In the genomic region with DNA sequence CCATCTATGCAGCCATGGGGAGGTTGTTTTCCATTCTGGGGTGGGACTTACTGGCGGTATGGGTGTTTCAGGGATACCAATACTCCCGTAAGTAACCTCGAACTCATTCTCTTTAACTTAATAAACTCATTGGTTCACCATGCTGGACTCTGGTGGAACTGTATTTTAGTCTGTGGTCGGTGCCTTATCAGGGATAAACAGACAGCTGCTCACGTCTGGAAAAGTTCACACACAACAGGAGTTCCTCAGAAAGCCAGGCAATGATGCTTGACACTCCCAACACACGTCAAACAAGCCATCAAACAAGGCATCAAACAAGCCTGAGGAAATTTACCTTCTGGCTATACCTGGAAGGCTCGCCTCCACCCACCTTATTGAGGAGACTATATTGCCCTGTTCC, we compare ENCODE assay signal across 22 mouse cellular contexts. TPM values are rescaled to one million over a fixed set of nuclear protein-coding genes. Genes with fewer than 3 reads are reported as not detected.
DNase-seq lines count a peak whose midpoint lies in the region; ATAC-seq and TF ChIP-seq lines count a peak whose summit lies in the region.
"Had no signal": no experiment of that assay in that cellular context is flagged by ENCODE, and none has a peak within 500 bp of the region (broad histone marks: within the 10 kb centered on the region; RNA-seq: fewer than 3 reads in every experiment).

No protein-coding gene starts in this region.

- H3K36me3 ChIP-seq in liver, embryonic 13.5 days, result no peaks in the 10 kb centered on the region
- H3K36me3 ChIP-seq in liver, embryonic 12.5 days, result no peaks in the 10 kb centered on the region; the same call in 1 of the 2 replicates
- peaks cover 3 to 8% of the 10 kb centered on the region in 2 experiments; a peak in 3 of 4 replicates for H3K36me3 ChIP-seq in MEL (ENCODE audit: control insufficient read depth in 1 of 2, insufficient read depth in 2 of 2, low read length in 2 of 2)
- no peaks in the 10 kb centered on the region for H3K36me3 ChIP-seq in forebrain, embryonic 16.5 days (ENCODE audit: control insufficient read depth, insufficient read depth)
- H3K36me3 ChIP-seq: forebrain, embryonic 12.5 days; forebrain, embryonic 15.5 days; heart, embryonic 13.5 days had no signal

- no peak overlapping the region for H3K4me3 ChIP-seq in liver, embryonic 13.5 days (replicated peaks)
- no peak overlapping the region for H3K4me3 ChIP-seq in liver, embryonic 12.5 days
- H3K4me3 ChIP-seq in MEL (ENCODE audit: control insufficient read depth in 1 of 2, insufficient read depth in 1 of 2, low read depth in 2 of 2, low read length in 2 of 2), result no peak overlapping the region
- no peak overlapping the region for H3K4me3 ChIP-seq in forebrain, embryonic 16.5 days (replicated peaks; ENCODE audit: low read length)
- H3K4me3 ChIP-seq: forebrain, embryonic 12.5 days; forebrain, embryonic 15.5 days; heart, adult 2 months; heart, embryonic 10.5 days; heart, embryonic 13.5 days had no signal

- peaks cover 11% of the 10 kb centered on the region for H3K79me2 ChIP-seq in MEL (ENCODE audit: control insufficient read depth, insufficient read depth, low read length, poor library complexity)

- H3K4me1 ChIP-seq in liver, embryonic 13.5 days (replicated peaks), result peaks cover 27% of the 10 kb centered on the region
- H3K4me1 ChIP-seq in liver, embryonic 12.5 days, result peaks cover 24% of the 10 kb centered on the region
- peaks cover 4 to 22% of the 10 kb centered on the region in 2 experiments; a peak in 3 of 4 replicates for H3K4me1 ChIP-seq in MEL (ENCODE audit: control insufficient read depth in 1 of 2, insufficient read depth in 2 of 2, low read length in 2 of 2)
- H3K4me1 ChIP-seq in forebrain, embryonic 16.5 days (replicated peaks; ENCODE audit: control insufficient read depth, insufficient read depth, low read length), result no peaks in the 10 kb centered on the region
- H3K4me1 ChIP-seq: forebrain, embryonic 12.5 days; forebrain, embryonic 15.5 days had no signal

- no peaks in the 10 kb centered on the region for H3K9me3 ChIP-seq in liver, embryonic 13.5 days (replicated peaks)
- H3K9me3 ChIP-seq in liver, embryonic 12.5 days (replicated peaks), result no peaks in the 10 kb centered on the region
- no peaks in the 10 kb centered on the region for H3K9me3 ChIP-seq in MEL (replicated peaks; ENCODE audit: insufficient read depth, low read length)
- no peaks in the 10 kb centered on the region for H3K9me3 ChIP-seq in forebrain, embryonic 16.5 days (ENCODE audit: control insufficient read depth, low read length)
- H3K9me3 ChIP-seq: forebrain, embryonic 12.5 days; forebrain, embryonic 15.5 days; heart, embryonic 10.5 days; heart, embryonic 13.5 days had no signal

- no peak for TF ChIP-seq POLR2A in MEL (IDR thresholded peaks at IDR 0.05; ENCODE audit: control insufficient read depth in 1 of 2, insufficient read depth in 1 of 2, low read depth in 1 of 2, low read length in 2 of 2, poor library complexity in 1 of 2)

- TF ChIP-seq CTCF in MEL (IDR thresholded peaks at IDR 0.05 in 2 of 3, conservative IDR thresholded peaks at IDR 0.05 in 1 of 3; ENCODE audit: control insufficient read depth in 1 of 3, insufficient read depth in 1 of 3, low read depth in 2 of 3, low read length in 3 of 3, poor library complexity in 1 of 3, severe bottlenecking in 1 of 3), result no peak

- TF ChIP-seq RAD21 in MEL (IDR thresholded peaks at IDR 0.05; ENCODE audit: low read depth, low read length), result no peak

- no peaks in the 10 kb centered on the region for H3K27me3 ChIP-seq in liver, embryonic 13.5 days
- no peaks in the 10 kb centered on the region for H3K27me3 ChIP-seq in liver, embryonic 12.5 days (replicated peaks)
- no peaks in the 10 kb centered on the region for H3K27me3 ChIP-seq in MEL (ENCODE audit: control insufficient read depth in 1 of 2, insufficient read depth in 2 of 2, low read length in 2 of 2)
- no peaks in the 10 kb centered on the region for H3K27me3 ChIP-seq in forebrain, embryonic 16.5 days (replicated peaks; ENCODE audit: control insufficient read depth, insufficient read depth, low read length)
- H3K27me3 ChIP-seq: forebrain, embryonic 12.5 days; forebrain, embryonic 15.5 days; heart, embryonic 13.5 days had no signal

- WGBS in liver, embryonic 13.5 days (ENCODE audit: insufficient replicate concordance), result 36% methylated on average over 7 of the region's 7 CpGs
- 55% methylated on average over 7 of the region's 7 CpGs for WGBS in liver, embryonic 12.5 days (ENCODE audit: insufficient replicate concordance)
- WGBS in forebrain, embryonic 16.5 days, result 96% methylated on average over 7 of the region's 7 CpGs

- ATAC-seq in liver, embryonic 13.5 days (ENCODE audit: low read depth), result 0 out of 2 replicates have a peak, but pooled peaks have one; percentile 39
- ATAC-seq in liver, embryonic 12.5 days, result no peak
- ATAC-seq in erythroid progenitor cell, adult 5-6 weeks (replicated peaks; ENCODE audit: low FRiP score, poor library complexity, severe bottlenecking), result peak; percentile 64
- no peak for ATAC-seq in forebrain, embryonic 16.5 days
- ATAC-seq: activated CD4-positive, CD25-positive, alpha-beta regulatory T cell, adult 4 months; forebrain, embryonic 15.5 days had no signal

- no peak for DNase-seq in liver, embryonic 13.5 days
- DNase-seq in MEL (ENCODE audit: low read depth, low spot score), result peak; percentile 38
- DNase-seq in lung, postnatal 25 days (ENCODE audit: low spot score), result no peak
- DNase-seq: adrenal gland, adult 8-10 months; adrenal gland, postnatal 25 days; cerebellum, adult 18-20 months; cerebellum, adult 9-10 months; cerebellum, postnatal 14 days; gastrocnemius, postnatal 10 days; gastrocnemius, postnatal 36 days; heart, adult 2 months; heart, postnatal 14 days; heart, postnatal 4 days had no signal

- no peak for TF ChIP-seq EP300 in MEL (IDR thresholded peaks at IDR 0.05; ENCODE audit: low read depth in 1 of 2, low read length in 2 of 2)

- H3K27ac ChIP-seq in liver, embryonic 13.5 days, result no peak overlapping the region
- no peak overlapping the region for H3K27ac ChIP-seq in liver, embryonic 12.5 days
- no peak overlapping the region for H3K27ac ChIP-seq in MEL (ENCODE audit: control insufficient read depth, low read depth, low read length)
- H3K27ac ChIP-seq in forebrain, embryonic 16.5 days (ENCODE audit: low read length), result no peak overlapping the region
- H3K27ac ChIP-seq: forebrain, embryonic 12.5 days; forebrain, embryonic 15.5 days; heart, adult 2 months; heart, embryonic 10.5 days; heart, embryonic 13.5 days; hindbrain, embryonic 14.5 days had no signal

- no peak overlapping the region for H3K9ac ChIP-seq in liver, embryonic 13.5 days
- H3K9ac ChIP-seq in liver, embryonic 12.5 days, result no peak overlapping the region
- no peak overlapping the region for H3K9ac ChIP-seq in MEL (ENCODE audit: control insufficient read depth, low read depth, low read length, poor library complexity, severe bottlenecking)
- no peak overlapping the region for H3K9ac ChIP-seq in forebrain, embryonic 16.5 days (replicated peaks; ENCODE audit: low read depth, low read length)
- H3K9ac ChIP-seq: forebrain, embryonic 12.5 days; forebrain, embryonic 15.5 days; heart, embryonic 13.5 days; hindbrain, embryonic 14.5 days had no signal

- no peak overlapping the region for H3K4me2 ChIP-seq in liver, embryonic 13.5 days
- no peak overlapping the region for H3K4me2 ChIP-seq in liver, embryonic 12.5 days
- no peak overlapping the region for H3K4me2 ChIP-seq in forebrain, embryonic 16.5 days (ENCODE audit: low read length)
- H3K4me2 ChIP-seq: forebrain, embryonic 12.5 days; forebrain, embryonic 15.5 days; heart, embryonic 13.5 days; hindbrain, embryonic 14.5 days had no signal

TF ChIP-seq in MEL, 35 proteins besides CTCF, POLR2A, EP300 and RAD21:
- TF ChIP-seq MXI1 (IDR thresholded peaks at IDR 0.05; ENCODE audit: low read depth, low read length) (no peak), BHLHE40 (IDR thresholded peaks at IDR 0.05; ENCODE audit: borderline replicate concordance, low read depth, low read length) (peak; percentile 14; the same call in 1 of the 2 replicates), TAL1 (IDR thresholded peaks at IDR 0.05; ENCODE audit: low read length) (peak; percentile 72)

RNA-seq across cellular contexts. Expression of a gene that starts 19.6 kb away (rescaled TPM):
- 1.6 TPM in 2 replicates for polyA plus RNA-seq in liver, embryonic 13.5 days (2015; fragmentation: Nextera tagmentation; extraction: Ambion mirVana)
- polyA plus RNA-seq in liver, embryonic 12.5 days (2016; fragmentation: Nextera tagmentation; extraction: Ambion mirVana), result 2.0 and 2.9 TPM in 2 replicates
- 13.2 and 16.4 TPM in 2 replicates for total RNA-seq in MEL (2012; rRNA removed)
- polyA plus RNA-seq in MEL (2012; ENCODE audit: insufficient read depth in 1 of 2, insufficient read length in 2 of 2, low read depth in 1 of 2, low replicate concordance in 2 of 2, missing spikeins in 1 of 2), result 10 to 100 TPM in 1 of 2 experiments, not detected in 1; 23.3 TPM
- total RNA-seq in erythroid progenitor cell, adult 5-6 weeks (2015; ENCODE audit: low replicate concordance), result 5.4 and 10.8 TPM in 2 replicates
- 7.3 and 9.5 TPM in 2 replicates for total RNA-seq in erythroid progenitor cell, adult 5-6 weeks (2017; ENCODE audit: low replicate concordance)
- 12.6 and 14.1 TPM in 2 replicates for polyA plus RNA-seq in forebrain, embryonic 16.5 days (2015; fragmentation: Nextera tagmentation; extraction: Ambion mirVana)

Comparison
In these comparisons a context has a peak if more than half of its experiments do, and no peak if none do; other contexts are left out.
1. ATAC-seq: peak in liver, embryonic 13.5 days (single experiment) and erythroid progenitor cell, adult 5-6 weeks (single experiment); none in liver, embryonic 12.5 days (single experiment) and forebrain, embryonic 16.5 days (single experiment).